Mouse (Mus musculus) heart, postnatal 25 days (tissue): Measurements from ENCODE around the gene Park7. TPM values are rescaled to one million over a fixed set of nuclear protein-coding genes. Genes with fewer than 3 reads are reported as not detected.

Experiments used
- DNase-seq: peaks from one replicate; pipeline ENCODE4 v3.0.0; 2022; ENCODE audit warnings: low spot score
- intact Hi-C: fragments of 180-260 bp; cut with DNase I; formaldehyde crosslinking; loops from one replicate; pipeline ENCODE4 v1.15.1; 2025
- total RNA-seq, 2 experiments: library from RNA; stranded (reverse); gene quantifications; 2 replicates each; pipeline ENCODE4 v1.2.3; 2021

Gene Park7
- total RNA-seq, 2 experiments from 2014 or later, result 232 to 242 TPM

DNA sequence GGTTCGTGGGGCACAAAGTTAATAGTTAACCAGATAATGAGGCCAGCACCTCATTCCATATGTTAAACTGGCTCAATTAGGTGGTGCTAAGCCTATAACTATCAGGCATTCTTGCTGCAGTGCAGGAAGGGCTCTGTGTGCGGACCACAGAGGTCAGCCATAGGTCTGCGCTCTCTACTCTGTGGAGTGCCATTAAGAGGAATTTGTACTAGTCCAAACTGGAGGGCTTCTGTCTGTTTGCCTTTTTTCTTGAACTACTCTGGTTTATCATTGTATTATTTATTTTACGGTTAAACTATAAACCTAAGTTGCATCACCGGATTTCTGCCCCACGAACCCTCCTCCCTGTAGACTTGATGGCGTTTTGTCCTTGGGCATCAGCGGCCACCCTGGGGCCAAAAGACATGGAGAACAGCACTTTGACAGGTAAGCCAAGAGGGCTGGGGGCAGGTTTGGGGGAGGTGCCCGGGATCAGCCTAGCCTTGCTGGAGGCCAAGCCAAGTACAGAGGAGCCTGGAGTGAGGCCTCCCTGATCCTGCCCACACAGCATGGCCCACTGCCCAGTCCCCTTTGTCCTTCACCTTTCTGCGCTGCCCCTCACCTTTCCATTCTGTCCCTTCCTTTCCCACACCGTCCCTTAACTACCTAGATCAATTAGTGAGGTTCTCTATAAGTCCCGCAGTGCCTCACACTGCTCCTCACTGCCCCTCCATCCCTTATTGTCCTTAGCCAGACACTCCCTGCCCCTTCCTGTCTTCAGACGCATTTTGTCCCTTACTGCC, 60.4 kb downstream of the Park7 start, which contains the start of gene Errfi1:
Gene Errfi1 (plus strand): TSS at position 240 of the 782 bp plus-strand sequence.
- intact Hi-C loops, result loop anchor here (2.0 kb wide), 1 partner anchor 45 kb away; no protein-coding TSS in a partner anchor
- no peak for DNase-seq

DNA sequence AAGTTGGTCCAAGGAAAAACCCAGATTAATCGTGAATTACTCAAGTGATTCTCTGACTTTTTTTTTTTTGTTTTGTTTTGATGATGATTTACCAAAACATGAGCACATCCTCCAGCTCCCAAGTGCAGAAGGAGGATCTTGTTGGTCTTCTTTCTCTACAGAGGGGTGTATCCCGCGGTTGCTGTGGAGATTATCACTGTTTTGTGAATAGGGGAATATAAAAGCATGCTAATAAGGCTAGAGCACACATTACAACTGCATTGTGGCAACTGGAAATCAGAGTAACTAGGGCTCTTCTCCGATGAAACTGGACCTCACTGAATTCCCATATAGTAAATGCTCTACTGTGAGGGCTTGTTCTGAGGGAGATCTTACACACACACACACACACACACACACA, 61.8 kb downstream of the Park7 start:
- intact Hi-C loops, result no loop called here
- DNase-seq, result peak; percentile 36

- no peak for DNase-seq
- intact Hi-C loops, result no loop called here
These were observed 62.2 kb downstream of the Park7 start for GRCm38 (mm10) chr4:150852045-150852444.

DNA sequence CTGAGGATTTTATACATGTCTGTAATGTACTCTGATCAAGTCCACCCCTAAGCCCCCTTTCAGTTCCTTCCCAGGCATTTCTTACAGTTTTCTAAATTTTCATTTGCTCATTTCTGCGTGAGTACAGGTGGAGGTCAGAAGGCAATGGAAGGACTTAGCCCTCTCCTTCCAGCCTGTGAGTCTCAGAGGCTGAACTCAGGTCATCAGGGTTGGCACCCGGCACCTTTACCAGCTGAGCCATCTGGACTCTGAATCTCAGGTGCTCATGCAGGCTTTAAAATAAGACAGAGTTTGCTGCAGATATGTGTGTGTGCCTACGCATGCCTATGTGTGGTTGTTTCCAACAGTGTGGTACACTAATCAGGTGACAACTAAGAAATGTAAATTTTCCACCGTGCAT, 63.3 kb downstream of the Park7 start:
- intact Hi-C loops, result loop anchor here (2.0 kb wide), 1 partner anchor 194 kb away; no protein-coding TSS in a partner anchor
- no peak for DNase-seq

DNA sequence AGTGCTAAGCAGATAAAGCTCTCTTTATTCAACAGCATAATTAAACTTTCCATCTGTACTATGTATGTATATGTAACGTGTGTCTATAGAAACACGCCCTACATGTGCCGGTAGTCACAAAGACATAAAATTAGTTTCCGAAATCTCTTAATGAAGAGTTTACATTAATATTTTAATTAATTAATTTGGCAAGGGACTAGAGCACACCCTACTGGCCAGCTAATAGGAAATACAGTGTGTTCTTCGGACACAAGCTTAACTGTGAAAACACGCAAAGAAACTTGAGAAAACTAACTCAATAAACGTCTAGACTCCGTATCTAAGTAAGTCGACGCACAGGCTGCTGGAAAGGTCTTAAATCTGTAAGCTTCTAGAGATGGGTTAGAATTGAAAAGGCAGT, 64.3 kb downstream of the Park7 start:
- no peak for DNase-seq
- intact Hi-C loops, result loop anchor here (2.0 to 5.0 kb wide), 2 partner anchors 143 to 193 kb away; no protein-coding TSS in a partner anchor

Other genes with a start within 250 kb of the Park7 start
- gene Errfi1, start 60.5 kb downstream of the Park7 start, total RNA-seq, result 10 to 100 TPM; 15.0 to 16.6 TPM
- gene Tnfrsf9, start 125 bp upstream of the Park7 start, total RNA-seq, result under 1 TPM in 1 of 2 experiments, not detected in 1; 0.21 TPM
- not detected for gene Uts2, start 82.7 kb upstream of the Park7 start, total RNA-seq
- gene Per3, start 130.2 kb upstream of the Park7 start, total RNA-seq, result 10 to 100 TPM in 1 of 2 experiments, 1 to 10 TPM in 1; 4.2 to 19.9 TPM
- 10 to 100 TPM; 67.4 to 77.2 TPM for gene Vamp3, start 143.5 kb upstream of the Park7 start, total RNA-seq
- not detected for gene Gm13090, start 175.1 kb upstream of the Park7 start, total RNA-seq